Mouse (Mus musculus) megakaryocyte, embryonic 14.5 days (primary cell): Measurements from ENCODE around the gene 2200002D01Rik.

Source experiments
- FLI1 ChIP-seq: IDR thresholded peaks from 2 replicates; pipeline ENCODE4 v1.6.1; 2012; ENCODE audit warnings: low read length, inconsistent platforms, mixed read lengths
- GATA1 ChIP-seq: IDR thresholded peaks from 3 replicates; pipeline ENCODE4 v1.6.1; 2012; ENCODE audit warnings: mixed read lengths, low read length, inconsistent platforms, borderline replicate concordance

DNA sequence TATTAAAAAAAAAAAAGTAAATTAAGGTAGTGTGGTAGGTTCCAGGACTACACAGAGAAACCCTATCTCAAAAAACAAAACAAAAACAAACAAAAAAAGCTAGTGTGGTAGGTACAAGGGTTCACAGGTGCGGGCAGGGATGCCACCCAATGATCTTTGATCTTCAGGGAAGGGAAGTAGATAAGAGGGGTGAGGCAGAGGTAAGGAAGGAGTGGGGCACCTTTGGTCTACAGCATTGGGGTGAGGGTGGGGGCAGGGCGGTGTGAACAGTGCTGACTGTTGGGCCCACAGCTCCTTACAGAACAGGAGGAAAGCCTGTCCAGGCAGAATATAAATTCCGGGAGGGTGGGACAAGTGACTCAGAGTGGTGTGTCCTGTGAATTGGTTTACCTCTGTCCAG is 2.9 kb upstream of the 2200002D01Rik start:
- no peak for TF ChIP-seq GATA1
- TF ChIP-seq FLI1: no peak
